Comparison of ENCODE assay signal across 17 mouse cellular contexts in the genomic region with DNA sequence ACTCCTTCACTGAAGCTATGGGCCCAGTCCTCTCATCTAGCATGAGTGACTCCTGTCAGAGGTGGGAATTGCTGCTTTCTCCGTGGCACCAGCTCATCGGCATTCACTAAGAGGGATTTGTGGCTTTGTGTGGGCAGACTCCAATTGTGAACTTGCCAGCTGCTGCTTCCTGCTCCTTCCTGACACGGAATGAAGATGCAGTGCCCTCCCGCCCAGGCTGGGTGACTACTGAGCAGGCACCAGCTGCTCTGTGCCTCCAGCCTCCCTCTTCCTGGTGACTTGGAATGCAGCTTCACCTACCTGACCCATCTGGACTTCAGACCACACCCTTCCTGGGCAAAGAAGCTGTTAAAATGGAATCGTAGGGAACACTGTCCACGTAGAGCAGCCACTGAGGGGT.
"Had no signal": no experiment of that assay in that cellular context is flagged by ENCODE, and none has a peak within 500 bp of the region (broad histone marks: within the 10 kb centered on the region; RNA-seq: fewer than 3 reads in every experiment).

No protein-coding gene starts in this region.

- H3K27ac ChIP-seq: kidney, embryonic 15.5 days; limb, embryonic 13.5 days; liver, embryonic 14.5 days; midbrain, embryonic 10.5 days; neural tube, embryonic 12.5 days had no signal

- H3K4me3 ChIP-seq: kidney, embryonic 15.5 days; limb, embryonic 13.5 days; midbrain, embryonic 10.5 days; neural tube, embryonic 12.5 days had no signal

- H3K36me3 ChIP-seq: kidney, embryonic 15.5 days; limb, embryonic 13.5 days; midbrain, embryonic 10.5 days; neural tube, embryonic 12.5 days had no signal

- H3K9ac ChIP-seq: kidney, embryonic 15.5 days; limb, embryonic 13.5 days; liver, embryonic 14.5 days; neural tube, embryonic 12.5 days had no signal

- H3K9me3 ChIP-seq: kidney, embryonic 15.5 days; limb, embryonic 13.5 days; midbrain, embryonic 10.5 days; neural tube, embryonic 12.5 days had no signal

- H3K27me3 ChIP-seq: kidney, embryonic 15.5 days; limb, embryonic 13.5 days; neural tube, embryonic 12.5 days had no signal

- H3K4me2 ChIP-seq: kidney, embryonic 15.5 days; limb, embryonic 13.5 days; neural tube, embryonic 12.5 days had no signal

- H3K4me1 ChIP-seq: kidney, embryonic 15.5 days had no signal

- DNase-seq: kidney, adult 2 months; kidney, postnatal 14 days; layer of hippocampus, adult 9-11 months; layer of hippocampus, postnatal 36 days; left cerebral cortex, postnatal 4 days; lung, adult 2 months; lung, postnatal 10 days; lung, postnatal 4 days; midbrain, embryonic 14.5 days; retina, postnatal 1 day; right cerebral cortex, postnatal 25 days; thymus, postnatal 14 days had no signal
